ENCODE assay signal across 44 mouse cellular contexts in the genomic region with DNA sequence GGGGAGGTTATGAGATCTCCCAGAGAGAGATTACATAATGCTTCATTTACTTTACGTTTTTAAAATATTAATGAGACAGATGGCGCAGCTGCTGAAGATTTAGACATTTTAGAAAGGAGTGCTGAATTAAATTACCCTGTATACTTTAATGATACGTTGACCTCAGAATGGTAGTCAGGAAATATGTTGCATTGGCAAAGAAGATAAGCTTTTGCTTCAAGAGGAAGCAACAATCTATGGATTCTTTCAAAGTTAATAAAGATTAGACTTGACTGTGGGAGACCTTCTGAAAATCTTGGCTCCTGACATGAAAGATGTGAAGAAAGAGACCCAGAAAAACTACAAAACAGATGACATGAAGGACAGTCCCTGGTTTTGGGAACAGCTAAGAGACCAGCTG. TPM values are rescaled to one million over a fixed set of nuclear protein-coding genes. Genes with fewer than 3 reads are reported as not detected.
"Had no signal": no experiment of that assay in that cellular context is flagged by ENCODE, and none has a peak within 500 bp of the region (broad histone marks: within the 10 kb centered on the region; RNA-seq: fewer than 3 reads in every experiment).

No protein-coding gene starts in this region.

- H3K27me3 ChIP-seq: heart, embryonic 12.5 days; heart, embryonic 15.5 days; hindbrain, embryonic 12.5 days; hindbrain, embryonic 13.5 days; intestine, embryonic 15.5 days; kidney, embryonic 15.5 days had no signal

- ATAC-seq: hindbrain, embryonic 16.5 days; hindbrain, postnatal 0 days; inflammation-experienced regulatory T-cells, adult 6 months; intestine, embryonic 15.5 days; intestine, embryonic 16.5 days; intestine, postnatal 0 days had no signal

- H3K9ac ChIP-seq: heart, embryonic 12.5 days; heart, embryonic 13.5 days; heart, embryonic 15.5 days; hindbrain, embryonic 12.5 days; hindbrain, embryonic 13.5 days; hindbrain, embryonic 14.5 days; hindbrain, embryonic 15.5 days; intestine, embryonic 15.5 days; kidney, embryonic 15.5 days had no signal

- H3K9me3 ChIP-seq: heart, embryonic 10.5 days; heart, embryonic 12.5 days; heart, embryonic 13.5 days; heart, embryonic 15.5 days; hindbrain, embryonic 10.5 days; hindbrain, embryonic 12.5 days; hindbrain, embryonic 13.5 days; hindbrain, embryonic 15.5 days; intestine, embryonic 15.5 days; kidney, embryonic 15.5 days had no signal

- H3K4me2 ChIP-seq: heart, embryonic 11.5 days; heart, embryonic 12.5 days; heart, embryonic 13.5 days; heart, embryonic 15.5 days; hindbrain, embryonic 12.5 days; hindbrain, embryonic 13.5 days; hindbrain, embryonic 14.5 days; hindbrain, embryonic 15.5 days; intestine, embryonic 15.5 days; kidney, embryonic 15.5 days had no signal

- H3K4me1 ChIP-seq: heart, embryonic 10.5 days; heart, embryonic 12.5 days; heart, embryonic 13.5 days; heart, embryonic 15.5 days; hindbrain, embryonic 12.5 days; hindbrain, embryonic 13.5 days; hindbrain, embryonic 15.5 days; intestine, embryonic 15.5 days; kidney, embryonic 15.5 days had no signal

- H3K36me3 ChIP-seq: heart, embryonic 10.5 days; heart, embryonic 12.5 days; heart, embryonic 13.5 days; heart, embryonic 15.5 days; hindbrain, embryonic 10.5 days; hindbrain, embryonic 12.5 days; hindbrain, embryonic 13.5 days; hindbrain, embryonic 15.5 days; intestine, embryonic 15.5 days; kidney, embryonic 15.5 days had no signal

- H3K4me3 ChIP-seq: heart, embryonic 10.5 days; heart, embryonic 12.5 days; heart, embryonic 13.5 days; heart, embryonic 15.5 days; hindbrain, embryonic 10.5 days; hindbrain, embryonic 12.5 days; hindbrain, embryonic 13.5 days; hindbrain, embryonic 15.5 days; intestine, embryonic 15.5 days; kidney, embryonic 15.5 days; layer of hippocampus, adult 2 months had no signal

- H3K27ac ChIP-seq: heart, embryonic 10.5 days; heart, embryonic 13.5 days; heart, embryonic 15.5 days; hindbrain, embryonic 10.5 days; hindbrain, embryonic 12.5 days; hindbrain, embryonic 13.5 days; hindbrain, embryonic 14.5 days; hindbrain, embryonic 15.5 days; hindbrain, postnatal 0 days; intestine, embryonic 15.5 days; kidney, embryonic 15.5 days; kidney, postnatal 0 days; layer of hippocampus, adult 2 months had no signal

- DNase-seq: heart, postnatal 10 days; heart, postnatal 14 days; heart, postnatal 36 days; heart, postnatal 4 days; kidney, adult 18-20 months; kidney, adult 2 months; kidney, adult 8-10 months; kidney, adult 9 months; kidney, postnatal 10 days; kidney, postnatal 14 days; kidney, postnatal 25 days; kidney, postnatal 36 days; kidney, postnatal 4 days; layer of hippocampus, adult 9-11 months; layer of hippocampus, postnatal 36 days had no signal

RNA-seq across cellular contexts. Expression of a gene that starts 21.8 kb away (rescaled TPM):
- total RNA-seq: heart, postnatal 10 days; heart, postnatal 4 days; hematopoietic stem cell, adult 5-6 weeks; hindbrain, postnatal 0 days; layer of hippocampus, adult 2 months; layer of hippocampus, adult 8-10 months; layer of hippocampus, postnatal 10 days; left cerebral cortex, adult 18-20 months had no signal
- polyA plus RNA-seq: heart, embryonic 10.5 days; heart, embryonic 11.5 days; heart, embryonic 12.5 days; heart, embryonic 13.5 days; heart, embryonic 14.5 days; heart, embryonic 15.5 days; hindbrain, embryonic 10.5 days; hindbrain, embryonic 11.5 days; hindbrain, embryonic 12.5 days; hindbrain, embryonic 13.5 days; hindbrain, embryonic 14.5 days; hindbrain, embryonic 15.5 days; hindbrain, embryonic 16.5 days; hindbrain, postnatal 0 days; inflammation-experienced regulatory T-cells, adult 6 months had no signal

RNA-seq across cellular contexts. Expression of a gene that starts 54.2 kb away (rescaled TPM):
- total RNA-seq: hematopoietic stem cell, adult 5-6 weeks; hindbrain, postnatal 0 days had no signal
- polyA plus RNA-seq: heart, embryonic 10.5 days; heart, embryonic 11.5 days; heart, embryonic 12.5 days; heart, embryonic 15.5 days; heart, embryonic 16.5 days; heart, postnatal 0 days; hindbrain, embryonic 10.5 days; hindbrain, embryonic 11.5 days; hindbrain, embryonic 12.5 days; hindbrain, postnatal 0 days; intestine, embryonic 14.5 days; intestine, embryonic 16.5 days; kidney, embryonic 16.5 days had no signal
